Mouse (Mus musculus) erythroblast, embryonic 14.5 days (primary cell): ENCODE data around the gene Gm4353.

ENCODE experiments used
- GATA1 ChIP-seq: IDR thresholded peaks from 2 replicates; pipeline ENCODE4 v1.6.1; 2012; ENCODE audit warnings: low read length, inconsistent platforms, mixed read lengths
- TAL1 ChIP-seq: IDR thresholded peaks from 3 replicates; pipeline ENCODE4 v1.6.1; 2012; ENCODE audit warnings: low read length, inconsistent platforms, mixed read lengths

GRCm38 (mm10) chr7:116039538-116040466 lies 44.6 kb downstream of the Gm4353 start:
- TF ChIP-seq TAL1 (no peak), GATA1 (no peak)
